Mouse (Mus musculus) midbrain, embryonic 16.5 days (tissue): ENCODE measurements around the gene Fbxo46. TPM values are rescaled to one million over a fixed set of nuclear protein-coding genes. Genes with fewer than 3 reads are reported as not detected.

Source experiments
- ATAC-seq: fragments of 200-750 bp; cut with Nextera tagmentation; 2 replicates; pipeline ENCODE4 v1.8.0; 2017; ENCODE audit warnings: moderate TSS enrichment
- H3K27ac ChIP-seq: fragments of 300-500 bp; sonication (generic); 2 replicates; pipeline ENCODE4 v1.5.1; 2014; ENCODE audit warnings: mild to moderate bottlenecking, low read length, mixed read lengths
- H3K27me3 ChIP-seq: fragments of 300-500 bp; sonication (generic); 2 replicates; pipeline ENCODE4 v1.6.1; 2014; ENCODE audit warnings: low read depth, low read length, mixed read lengths; ENCODE audit not compliant: control insufficient read depth, insufficient read depth
- H3K36me3 ChIP-seq: fragments of 300-500 bp; sonication (generic); 2 replicates; pipeline ENCODE4 v1.6.1; 2014; ENCODE audit warnings: mild to moderate bottlenecking, low read length, moderate library complexity, mixed read lengths; ENCODE audit not compliant: control insufficient read depth, insufficient read depth
- H3K4me1 ChIP-seq: fragments of 300-500 bp; sonication (generic); 2 replicates; pipeline ENCODE4 v1.6.1; 2014; ENCODE audit warnings: mild to moderate bottlenecking, low read length, mixed read lengths; ENCODE audit not compliant: control insufficient read depth, insufficient read depth
- H3K4me2 ChIP-seq: fragments of 300-500 bp; sonication (generic); 2 replicates; pipeline ENCODE4 v1.6.1; 2014; ENCODE audit warnings: mild to moderate bottlenecking, low read length, mixed read lengths
- H3K4me3 ChIP-seq: fragments of 300-500 bp; sonication (generic); 2 replicates; pipeline ENCODE4 v1.5.1; 2014; ENCODE audit warnings: low read depth, mild to moderate bottlenecking, low read length, moderate library complexity, mixed read lengths
- H3K9ac ChIP-seq: fragments of 300-500 bp; sonication (generic); 2 replicates; pipeline ENCODE4 v1.6.1; 2014; ENCODE audit warnings: low read depth, low read length, mixed read lengths
- H3K9me3 ChIP-seq: fragments of 300-500 bp; sonication (generic); replicated peaks from 2 replicates; pipeline ENCODE4 v1.6.1; 2014; ENCODE audit warnings: mild to moderate bottlenecking, low read length, mixed read lengths; ENCODE audit not compliant: control insufficient read depth, poor library complexity, severe bottlenecking
- WGBS: fragments of 180-500 bp; shearing (Covaris S2); extraction: QIAGEN DNeasy Blood & Tissue Kit; methylation state at CpG from one replicate; pipeline ENCODE4 v1.1.7; 2014; 5-methylcytosine and 5-hydroxymethylcytosine counted together
- polyA plus RNA-seq: library from polyadenylated mRNA; unstranded; fragments of >200 nt; fragmentation: Nextera tagmentation; extraction: Ambion mirVana; gene quantifications from 2 replicates; pipeline ENCODE4 v1.2.1, GENCODE M21; 2015

Gene Fbxo46
- polyA plus RNA-seq, 1 experiment from 2014 or later = 18.2 TPM

GRCm38 (mm10) chr7:19136168-19136567, 16.5 kb downstream of the Fbxo46 start:
- no peaks in the 10 kb centered on the region for H3K9me3 ChIP-seq
- no peak overlapping the region for H3K27ac ChIP-seq
- no peak overlapping the region for H3K4me2 ChIP-seq
- WGBS = 94% methylated on average over 13 of the region's 13 CpGs
- no peak overlapping the region for H3K9ac ChIP-seq
- ATAC-seq = no peak
- H3K27me3 ChIP-seq = no peaks in the 10 kb centered on the region
- H3K36me3 ChIP-seq = peaks cover 28% of the 10 kb centered on the region; the same call in 1 of the 2 replicates
- H3K4me1 ChIP-seq = peaks cover 4% of the 10 kb centered on the region
- H3K4me3 ChIP-seq = no peak overlapping the region

DNA sequence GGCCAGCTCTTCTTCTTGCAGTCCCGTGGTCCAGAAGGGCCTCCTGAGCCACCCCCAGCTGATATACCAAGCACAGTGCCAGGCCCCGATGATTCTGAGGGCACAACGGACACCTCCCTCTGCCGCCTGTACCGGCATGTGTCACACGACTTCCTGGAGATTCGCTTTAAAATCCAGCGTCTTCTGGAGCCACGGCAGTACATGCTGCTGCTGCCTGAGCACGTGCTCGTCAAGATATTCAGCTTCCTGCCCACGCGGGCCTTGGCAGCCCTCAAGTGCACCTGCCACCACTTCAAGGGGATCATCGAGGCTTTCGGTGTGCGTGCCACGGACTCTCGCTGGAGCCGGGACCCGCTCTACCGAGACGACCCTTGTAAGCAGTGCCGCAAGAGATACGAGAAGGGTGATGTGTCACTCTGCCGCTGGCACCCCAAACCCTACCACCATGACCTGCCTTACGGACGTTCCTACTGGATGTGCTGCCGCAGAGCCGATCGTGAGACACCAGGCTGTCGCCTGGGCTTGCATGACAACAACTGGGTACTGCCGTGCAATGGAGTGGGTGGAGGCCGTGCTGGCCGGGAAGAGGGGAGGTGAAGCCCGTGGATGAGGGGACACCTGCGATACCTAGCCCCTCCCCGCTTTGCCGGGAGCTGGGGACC, 17.1 kb downstream of the Fbxo46 start:
- H3K9ac ChIP-seq = no peak overlapping the region
- H3K27me3 ChIP-seq = no peaks in the 10 kb centered on the region
- peaks cover 30% of the 10 kb centered on the region for H3K36me3 ChIP-seq
- H3K27ac ChIP-seq = no peak overlapping the region
- H3K4me2 ChIP-seq = no peak overlapping the region
- WGBS = 91% methylated on average over 38 of the region's 38 CpGs
- H3K4me1 ChIP-seq = peaks cover 4% of the 10 kb centered on the region
- no peaks in the 10 kb centered on the region for H3K9me3 ChIP-seq
- H3K4me3 ChIP-seq = no peak overlapping the region
- no peak for ATAC-seq

DNA sequence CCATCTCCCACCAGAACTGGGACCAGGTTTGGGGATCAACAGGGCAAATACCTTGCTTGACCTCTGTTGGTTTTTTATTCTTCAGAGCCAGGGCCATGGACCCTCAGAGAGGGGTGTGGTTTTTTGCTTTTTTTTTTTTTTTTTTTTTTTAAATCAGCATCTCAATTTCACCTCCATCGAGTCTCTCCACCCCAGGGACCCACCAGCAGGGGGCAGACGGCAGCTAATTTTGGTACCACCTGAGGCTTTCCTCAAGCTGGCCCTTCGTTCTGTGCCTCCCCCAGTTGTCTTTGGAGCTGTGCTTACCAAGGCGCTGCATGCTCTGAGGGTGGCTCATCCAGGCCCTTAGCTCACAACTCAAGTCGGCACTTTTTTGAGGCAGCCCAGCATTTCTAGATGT, 17.7 kb downstream of the Fbxo46 start:
- Histone ChIP-seq H3K9ac (no peak overlapping the region), H3K4me3 (no peak overlapping the region), H3K27ac (no peak overlapping the region), H3K9me3 (no peaks in the 10 kb centered on the region), H3K4me1 (no peaks in the 10 kb centered on the region), H3K36me3 (peaks cover 30% of the 10 kb centered on the region), H3K4me2 (no peak overlapping the region), H3K27me3 (no peaks in the 10 kb centered on the region)
- 49% methylated on average over 5 of the region's 5 CpGs for WGBS
- no peak for ATAC-seq

GRCm38 (mm10) chr7:19146793-19147192, 27.1 kb downstream of the Fbxo46 start:
- H3K27ac ChIP-seq = no peak overlapping the region
- H3K9ac ChIP-seq = no peak overlapping the region
- H3K9me3 ChIP-seq = no peaks in the 10 kb centered on the region
- no peaks in the 10 kb centered on the region for H3K27me3 ChIP-seq
- H3K4me3 ChIP-seq = no peak overlapping the region
- H3K4me2 ChIP-seq = no peak overlapping the region
- 92% methylated on average over 10 of the region's 10 CpGs for WGBS
- no peak for ATAC-seq
- peaks cover 5% of the 10 kb centered on the region for H3K36me3 ChIP-seq
- H3K4me1 ChIP-seq = peaks cover 18% of the 10 kb centered on the region

GRCm38 (mm10) chr7:19147497-19148045, 27.9 kb downstream of the Fbxo46 start:
- ATAC-seq = no peak
- WGBS = 72% methylated on average over 6 of the region's 6 CpGs

GRCm38 (mm10) chr7:19148180-19148874, 28.7 kb downstream of the Fbxo46 start:
- Histone ChIP-seq H3K9me3 (no peaks in the 10 kb centered on the region), H3K9ac (peak overlapping the region; percentile 70), H3K4me2 (peak overlapping the region; percentile 62), H3K36me3 (peaks cover 13% of the 10 kb centered on the region), H3K4me3 (peak overlapping the region; percentile 51), H3K27ac (peak overlapping the region; percentile 87), H3K27me3 (no peaks in the 10 kb centered on the region), H3K4me1 (peaks cover 18% of the 10 kb centered on the region)
- ATAC-seq = no peak
- 14% methylated on average over 20 of the region's 20 CpGs for WGBS

More at GRCm38 (mm10) chr7:19147497-19148045, 27.9 kb downstream of the Fbxo46 start:
- peak overlapping the region; percentile 51; the same call in 1 of the 2 replicates for H3K4me3 ChIP-seq
- peaks cover 9% of the 10 kb centered on the region for H3K36me3 ChIP-seq
- H3K4me2 ChIP-seq = peak overlapping the region; percentile 62
- H3K9ac ChIP-seq = no peak overlapping the region
- H3K27ac ChIP-seq = no peak overlapping the region
- no peaks in the 10 kb centered on the region for H3K27me3 ChIP-seq
- H3K4me1 ChIP-seq = peaks cover 18% of the 10 kb centered on the region
- H3K9me3 ChIP-seq = no peaks in the 10 kb centered on the region

DNA sequence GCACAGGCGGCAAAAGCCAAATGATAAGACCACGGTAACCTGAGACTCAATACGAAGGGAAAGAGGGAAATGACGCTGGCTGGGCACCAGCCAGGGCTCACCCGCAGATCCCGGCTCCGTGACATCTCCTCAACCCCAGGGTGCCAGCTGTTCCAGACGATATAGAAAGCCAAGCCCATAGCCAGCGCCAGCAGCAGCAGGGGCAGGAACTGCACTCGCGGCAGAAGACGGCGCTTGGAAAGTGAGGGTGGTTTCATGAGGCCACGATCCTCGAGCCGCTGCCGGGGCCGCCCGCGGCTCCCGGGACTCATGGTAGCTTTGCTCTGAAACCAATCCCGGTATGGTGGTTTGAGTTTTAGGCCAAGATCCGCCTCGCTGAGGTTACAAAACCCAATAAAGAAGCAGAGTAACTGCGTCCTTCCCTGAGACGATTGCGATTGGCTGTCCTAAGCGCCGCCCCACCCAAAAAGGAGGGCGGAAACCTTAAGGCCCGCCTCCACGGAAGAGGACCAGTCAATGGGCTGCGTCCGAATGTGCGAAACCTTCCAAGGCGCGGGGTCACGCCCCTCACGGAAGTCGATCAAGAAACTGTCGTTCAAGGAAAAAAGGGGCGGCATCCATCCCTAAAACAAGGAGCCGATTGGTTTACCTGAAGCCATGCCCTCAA, 29.3 kb downstream of the Fbxo46 start, which contains the start of gene Qpctl:
Gene Qpctl (minus strand): TSS at position 417 of the 667 bp plus-strand sequence.
- Histone ChIP-seq H3K4me1 (peaks cover 18% of the 10 kb centered on the region), H3K27ac (peak within 1 kb of the TSS; percentile 87), H3K27me3 (no peaks in the 10 kb centered on the region), H3K9ac (peak within 1 kb of the TSS; percentile 70), H3K36me3 (peaks cover 20% of the 10 kb centered on the region), H3K4me2 (peak within 1 kb of the TSS; percentile 62), H3K9me3 (no peaks in the 10 kb centered on the region), H3K4me3 (peak within 1 kb of the TSS; percentile 51)
- peak; percentile 97 for ATAC-seq
- under 1% methylated on average over 43 of the region's 43 CpGs for WGBS

GRCm38 (mm10) chr7:19149626-19150025, 30.0 kb downstream of the Fbxo46 start, which contains the start of gene Snrpd2:
Gene Snrpd2, plus strand, starts transcription at chr7:19149722.
- Histone ChIP-seq H3K36me3 (peaks cover 20% of the 10 kb centered on the region), H3K9me3 (no peaks in the 10 kb centered on the region), H3K27me3 (no peaks in the 10 kb centered on the region), H3K9ac (peak within 1 kb of the TSS; percentile 70), H3K4me1 (peaks cover 18% of the 10 kb centered on the region), H3K4me2 (peak within 1 kb of the TSS; percentile 62), H3K27ac (peak within 1 kb of the TSS; percentile 87), H3K4me3 (peak within 1 kb of the TSS; percentile 51)
- 0% methylated on average over 24 of the region's 24 CpGs for WGBS
- ATAC-seq = peak; percentile 92
